Mouse (Mus musculus) lung, embryonic 15.5 days (tissue): ENCODE data around the gene Cfap54. TPM values are rescaled to one million over a fixed set of nuclear protein-coding genes. Genes with fewer than 3 reads are reported as not detected.

Experiments used
- ATAC-seq: fragments of 200-750 bp; cut with Nextera tagmentation; 2 replicates; pipeline ENCODE4 v1.8.0; 2017; ENCODE audit warnings: moderate number of reproducible peaks, borderline replicate concordance; ENCODE audit not compliant: low FRiP score, low TSS enrichment; ENCODE audit errors: extremely low read depth
- H3K27ac ChIP-seq: fragments of 300-500 bp; sonication (generic); 2 replicates; pipeline ENCODE4 v1.5.1; 2015; ENCODE audit warnings: moderate library complexity, mild to moderate bottlenecking, inconsistent platforms
- H3K27me3 ChIP-seq: fragments of 300-500 bp; sonication (generic); 2 replicates; pipeline ENCODE4 v1.6.1; 2015; ENCODE audit warnings: inconsistent platforms
- H3K36me3 ChIP-seq: fragments of 300-500 bp; sonication (generic); 2 replicates; pipeline ENCODE4 v1.6.1; 2015; ENCODE audit warnings: inconsistent platforms
- H3K4me1 ChIP-seq: fragments of 300-500 bp; sonication (generic); 2 replicates; pipeline ENCODE4 v1.6.1; 2015; ENCODE audit warnings: inconsistent platforms
- H3K4me2 ChIP-seq: fragments of 300-500 bp; sonication (generic); 2 replicates; pipeline ENCODE4 v1.6.1; 2015; ENCODE audit warnings: inconsistent platforms, mild to moderate bottlenecking, moderate library complexity
- H3K4me3 ChIP-seq: fragments of 300-500 bp; sonication (generic); 2 replicates; pipeline ENCODE4 v1.5.1; 2015; ENCODE audit warnings: mild to moderate bottlenecking, inconsistent platforms
- H3K9ac ChIP-seq: fragments of 300-500 bp; sonication (generic); 2 replicates; pipeline ENCODE4 v1.6.1; 2015; ENCODE audit warnings: inconsistent platforms
- H3K9me3 ChIP-seq: fragments of 300-500 bp; sonication (generic); 2 replicates; pipeline ENCODE4 v1.6.1; 2016; ENCODE audit warnings: inconsistent platforms
- WGBS: fragments of 180-500 bp; shearing (Covaris S2); methylation state at CpG from one replicate; pipeline ENCODE4 v1.1.7; 2015; 5-methylcytosine and 5-hydroxymethylcytosine counted together
- polyA plus RNA-seq: library from polyadenylated mRNA; unstranded; fragments of >200 nt; fragmentation: Nextera tagmentation; extraction: Ambion mirVana; gene quantifications from 2 replicates; pipeline ENCODE4 v1.2.1, GENCODE M21; 2015

Cfap54 gene
- polyA plus RNA-seq, 1 experiment from 2014 or later: 1.5 TPM

- Histone ChIP-seq H3K9ac (no peak overlapping the region), H3K27ac (no peak overlapping the region), H3K4me3 (no peak overlapping the region), H3K9me3 (no peaks in the 10 kb centered on the region), H3K36me3 (no peaks in the 10 kb centered on the region), H3K4me2 (no peak overlapping the region), H3K27me3 (no peaks in the 10 kb centered on the region), H3K4me1 (no peaks in the 10 kb centered on the region)
- 45% methylated on average over 1 of the region's 1 CpGs for WGBS
- ATAC-seq: no peak
These were observed 151.4 kb downstream of the Cfap54 start for GRCm38 (mm10) chr10:92930036-92930435.

- 78% methylated on average over 3 of the region's 3 CpGs for WGBS
- H3K4me3 ChIP-seq: no peak overlapping the region
- H3K27me3 ChIP-seq: no peaks in the 10 kb centered on the region
- no peak overlapping the region for H3K9ac ChIP-seq
- H3K4me1 ChIP-seq: no peaks in the 10 kb centered on the region
- no peak overlapping the region for H3K4me2 ChIP-seq
- H3K36me3 ChIP-seq: no peaks in the 10 kb centered on the region
- H3K27ac ChIP-seq: no peak overlapping the region
- no peaks in the 10 kb centered on the region for H3K9me3 ChIP-seq
- no peak for ATAC-seq
These were observed 153.2 kb downstream of the Cfap54 start for GRCm38 (mm10) chr10:92928256-92928655.

DNA sequence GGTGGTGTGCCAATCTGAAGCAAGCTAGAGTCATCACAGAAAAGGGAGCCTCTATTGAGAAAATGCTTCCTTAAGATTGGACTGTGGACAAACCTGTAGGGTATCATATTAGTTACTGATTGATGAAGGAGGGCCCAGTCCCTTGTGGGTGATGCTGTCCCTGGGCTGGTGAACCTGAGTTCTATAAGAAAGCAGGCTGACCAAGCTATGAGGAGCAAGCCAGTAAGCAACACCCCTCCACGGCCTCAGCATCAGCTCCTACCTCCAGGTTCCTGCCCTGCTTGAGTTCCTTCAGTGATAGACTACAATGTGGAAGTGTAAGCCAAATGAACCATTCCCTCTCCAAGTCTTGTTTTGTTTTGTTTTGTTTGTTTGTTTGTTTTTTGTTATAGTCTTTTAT, 162.9 kb downstream of the Cfap54 start:
- Histone ChIP-seq H3K4me2 (no peak overlapping the region), H3K9ac (no peak overlapping the region), H3K9me3 (no peaks in the 10 kb centered on the region), H3K4me3 (no peak overlapping the region), H3K4me1 (no peaks in the 10 kb centered on the region), H3K36me3 (no peaks in the 10 kb centered on the region), H3K27ac (no peak overlapping the region), H3K27me3 (no peaks in the 10 kb centered on the region)
- ATAC-seq: no peak
- WGBS: 75% methylated on average over 1 of the region's 1 CpGs

DNA sequence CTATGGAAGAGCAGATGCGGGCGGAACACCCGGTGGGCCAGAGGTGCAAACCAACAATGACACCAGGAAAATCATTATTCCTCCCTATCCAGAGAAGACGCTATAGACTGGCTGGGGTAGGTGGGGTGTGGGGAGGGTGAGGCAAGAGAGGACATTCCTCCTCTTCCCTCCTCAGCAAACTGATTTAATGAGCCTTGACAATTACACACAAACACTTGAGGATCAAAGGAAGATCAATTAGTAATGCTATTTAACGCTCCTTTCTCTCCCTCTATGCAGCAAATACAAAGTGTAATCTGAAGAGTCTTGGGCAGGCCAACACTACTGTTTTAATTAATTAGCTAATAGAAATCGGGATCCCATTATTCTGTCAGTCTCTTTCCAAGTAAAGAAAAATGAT, 174.2 kb downstream of the Cfap54 start:
- no peaks in the 10 kb centered on the region for H3K4me1 ChIP-seq
- WGBS: 66% methylated on average over 6 of the region's 6 CpGs
- no peaks in the 10 kb centered on the region for H3K27me3 ChIP-seq
- no peak overlapping the region for H3K27ac ChIP-seq
- H3K9me3 ChIP-seq: no peaks in the 10 kb centered on the region
- no peaks in the 10 kb centered on the region for H3K36me3 ChIP-seq
- no peak overlapping the region for H3K4me2 ChIP-seq
- ATAC-seq: no peak
- H3K9ac ChIP-seq: no peak overlapping the region
- no peak overlapping the region for H3K4me3 ChIP-seq

DNA sequence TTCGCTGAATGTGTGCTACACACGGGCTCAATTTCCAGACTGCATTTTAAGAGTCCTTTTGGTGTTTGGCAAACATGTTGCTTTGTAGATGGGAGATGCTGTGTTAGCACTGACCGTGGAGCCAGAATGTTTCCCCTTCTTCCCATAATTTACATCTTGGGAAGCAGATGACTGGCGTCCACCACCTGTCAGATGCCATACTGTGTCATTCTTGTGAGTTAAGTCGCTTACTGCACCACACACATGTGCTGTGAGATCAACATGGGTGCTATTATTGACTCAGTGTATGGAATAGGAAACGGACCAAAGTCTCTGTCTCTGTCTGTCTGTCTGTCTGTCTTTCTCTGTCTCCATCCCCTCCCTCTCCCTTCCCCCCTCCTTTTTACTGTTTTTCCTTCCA, 193.0 kb downstream of the Cfap54 start:
- Histone ChIP-seq H3K27me3 (no peaks in the 10 kb centered on the region), H3K4me3 (no peak overlapping the region), H3K4me2 (no peak overlapping the region), H3K27ac (no peak overlapping the region), H3K9me3 (no peaks in the 10 kb centered on the region), H3K4me1 (no peaks in the 10 kb centered on the region), H3K36me3 (no peaks in the 10 kb centered on the region), H3K9ac (no peak overlapping the region)
- 74% methylated on average over 6 of the region's 6 CpGs for WGBS
- ATAC-seq: no peak

DNA sequence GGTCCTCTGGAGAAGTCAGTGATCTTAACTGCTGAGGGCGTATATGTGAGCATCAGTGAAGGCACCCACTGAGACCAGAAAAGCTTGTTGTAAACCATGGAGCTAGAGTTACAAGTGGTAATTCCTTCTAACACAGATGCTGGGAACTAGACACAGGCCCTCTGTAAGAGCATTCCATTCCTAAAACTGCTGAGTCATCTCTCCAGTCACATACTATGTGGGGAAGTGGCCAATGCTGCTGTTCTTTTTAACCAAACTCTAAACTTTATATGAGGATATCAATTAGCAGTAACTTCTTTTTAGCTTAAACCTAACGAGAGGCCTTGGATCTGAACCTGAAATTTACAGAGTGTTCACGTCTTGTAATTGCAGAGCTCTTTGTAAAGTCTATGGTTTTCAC, 203.4 kb downstream of the Cfap54 start:
- Histone ChIP-seq H3K27ac (no peak overlapping the region), H3K9ac (no peak overlapping the region), H3K4me1 (no peaks in the 10 kb centered on the region), H3K9me3 (no peaks in the 10 kb centered on the region), H3K27me3 (no peaks in the 10 kb centered on the region), H3K4me3 (no peak overlapping the region), H3K4me2 (no peak overlapping the region), H3K36me3 (no peaks in the 10 kb centered on the region)
- ATAC-seq: no peak
- 87% methylated on average over 3 of the region's 3 CpGs for WGBS

- Histone ChIP-seq H3K9ac (no peak overlapping the region), H3K9me3 (no peaks in the 10 kb centered on the region), H3K4me2 (no peak overlapping the region), H3K27ac (no peak overlapping the region), H3K36me3 (no peaks in the 10 kb centered on the region), H3K27me3 (no peaks in the 10 kb centered on the region), H3K4me1 (no peaks in the 10 kb centered on the region), H3K4me3 (no peak overlapping the region)
- no peak for ATAC-seq
- WGBS: 85% methylated on average over 9 of the region's 9 CpGs
These were observed 240.4 kb downstream of the Cfap54 start for GRCm38 (mm10) chr10:92840980-92841379.

- Histone ChIP-seq H3K27me3 (no peaks in the 10 kb centered on the region), H3K9me3 (no peaks in the 10 kb centered on the region), H3K4me2 (no peak overlapping the region), H3K4me1 (no peaks in the 10 kb centered on the region), H3K27ac (no peak overlapping the region), H3K36me3 (no peaks in the 10 kb centered on the region), H3K9ac (no peak overlapping the region), H3K4me3 (no peak overlapping the region)
- ATAC-seq: no peak
- 76% methylated on average over 5 of the region's 5 CpGs for WGBS
These were observed 243.8 kb downstream of the Cfap54 start for GRCm38 (mm10) chr10:92837572-92837971.

DNA sequence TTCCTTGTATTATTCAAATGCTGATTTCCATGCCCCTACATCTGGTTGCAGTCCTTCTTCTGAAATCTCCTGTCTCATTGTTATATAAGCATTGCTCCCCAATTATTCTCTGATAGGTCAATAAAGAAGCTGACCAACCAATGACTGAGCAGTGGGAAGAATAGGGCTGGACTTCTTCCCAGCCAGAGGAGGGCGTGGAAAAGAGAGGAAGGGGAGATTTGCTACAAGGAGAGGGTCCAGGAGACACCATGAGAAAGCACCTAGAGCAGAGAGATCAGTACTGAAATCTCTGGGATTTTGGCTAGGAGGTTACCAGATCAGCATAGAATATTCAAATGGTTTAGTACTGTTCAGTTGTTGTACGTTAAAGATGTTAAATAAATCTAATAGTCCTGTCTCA, 244.4 kb downstream of the Cfap54 start:
- no peak for ATAC-seq
- Histone ChIP-seq H3K9me3 (no peaks in the 10 kb centered on the region), H3K4me1 (no peaks in the 10 kb centered on the region), H3K4me3 (no peak overlapping the region), H3K27ac (no peak overlapping the region), H3K9ac (no peak overlapping the region), H3K4me2 (no peak overlapping the region), H3K27me3 (no peaks in the 10 kb centered on the region), H3K36me3 (no peaks in the 10 kb centered on the region)
- 62% methylated on average over 2 of the region's 2 CpGs for WGBS

DNA sequence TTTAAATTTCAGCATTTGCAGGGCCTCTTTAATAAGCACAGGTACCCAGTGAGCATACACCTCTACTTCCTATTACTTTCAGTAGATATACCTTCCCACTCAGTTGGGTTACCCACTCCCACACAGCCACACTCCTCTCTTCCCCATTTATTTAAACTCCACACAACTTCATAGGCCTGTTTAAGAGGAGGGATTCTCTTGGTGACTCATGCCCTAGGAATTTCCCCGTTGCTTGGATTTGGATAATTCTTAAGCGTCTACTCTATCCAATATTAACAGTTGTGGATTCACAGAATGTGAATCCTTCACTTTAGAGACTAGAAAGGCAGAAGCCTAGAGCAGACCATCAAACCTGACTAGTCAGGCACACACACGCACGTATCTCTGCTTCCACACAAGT, 259.9 kb downstream of the Cfap54 start:
- Histone ChIP-seq H3K9ac (no peak overlapping the region), H3K4me1 (no peaks in the 10 kb centered on the region), H3K27me3 (no peaks in the 10 kb centered on the region), H3K27ac (no peak overlapping the region), H3K36me3 (no peaks in the 10 kb centered on the region), H3K4me2 (no peak overlapping the region), H3K9me3 (no peaks in the 10 kb centered on the region), H3K4me3 (no peak overlapping the region)
- no peak for ATAC-seq
- 66% methylated on average over 4 of the region's 4 CpGs for WGBS

- no peak overlapping the region for H3K27ac ChIP-seq
- H3K4me1 ChIP-seq: no peaks in the 10 kb centered on the region
- H3K9ac ChIP-seq: no peak overlapping the region
- ATAC-seq: no peak
- 38% methylated on average over 5 of the region's 5 CpGs for WGBS
- no peaks in the 10 kb centered on the region for H3K36me3 ChIP-seq
- H3K27me3 ChIP-seq: no peaks in the 10 kb centered on the region
- no peak overlapping the region for H3K4me2 ChIP-seq
- H3K9me3 ChIP-seq: no peaks in the 10 kb centered on the region
- H3K4me3 ChIP-seq: no peak overlapping the region
These were observed 263.2 kb downstream of the Cfap54 start for GRCm38 (mm10) chr10:92818190-92818589.

- Histone ChIP-seq H3K4me1 (no peaks in the 10 kb centered on the region), H3K4me2 (no peak overlapping the region), H3K4me3 (no peak overlapping the region), H3K36me3 (no peaks in the 10 kb centered on the region), H3K27ac (no peak overlapping the region), H3K27me3 (no peaks in the 10 kb centered on the region), H3K9ac (no peak overlapping the region), H3K9me3 (no peaks in the 10 kb centered on the region)
- 71% methylated on average over 5 of the region's 5 CpGs for WGBS
- no peak for ATAC-seq
These were observed 264.5 kb downstream of the Cfap54 start for GRCm38 (mm10) chr10:92816903-92817302.

DNA sequence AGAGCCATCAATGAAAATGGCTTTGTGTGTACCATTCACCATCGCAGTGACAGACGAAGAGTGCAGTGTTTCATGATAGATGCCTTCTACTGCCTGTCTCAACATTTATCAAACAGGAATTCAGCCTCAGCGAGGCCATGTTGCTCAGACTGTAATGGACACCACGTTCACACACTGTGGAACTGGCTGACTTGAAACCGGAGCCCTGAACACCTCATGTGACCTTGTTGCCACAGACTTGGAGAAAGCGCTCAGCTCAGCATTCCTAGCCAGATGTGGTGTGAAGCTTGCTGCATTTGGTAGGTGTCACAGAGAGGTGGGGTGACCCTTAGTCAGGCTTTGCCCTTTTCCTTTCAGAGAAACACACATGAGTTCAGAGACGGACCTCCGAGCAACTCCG, 270.5 kb downstream of the Cfap54 start:
- no peak overlapping the region for H3K9ac ChIP-seq
- H3K36me3 ChIP-seq: no peaks in the 10 kb centered on the region
- 66% methylated on average over 9 of the region's 9 CpGs for WGBS
- no peak overlapping the region for H3K27ac ChIP-seq
- H3K4me2 ChIP-seq: no peak overlapping the region
- H3K27me3 ChIP-seq: no peaks in the 10 kb centered on the region
- no peaks in the 10 kb centered on the region for H3K9me3 ChIP-seq
- no peak overlapping the region for H3K4me3 ChIP-seq
- H3K4me1 ChIP-seq: no peaks in the 10 kb centered on the region
- ATAC-seq: no peak
